Mouse (Mus musculus) gastrocnemius, adult 8-10 months (tissue): ENCODE measurements around the gene Stard13. TPM values are rescaled to one million over a fixed set of nuclear protein-coding genes. Genes with fewer than 3 reads are reported as not detected.

Experiments
- DNase-seq, 2 experiments: peaks; one replicate each; pipeline ENCODE4 v3.0.0; 2022; ENCODE audit warnings: low spot score in 2 of 2
- total RNA-seq, 4 experiments: library from RNA; stranded (reverse); gene quantifications; 2 replicates each; pipeline ENCODE4 v1.2.4; 2022

Gene Stard13
- total RNA-seq, 4 experiments from 2014 or later: 3.7 to 5.8 (median 4.9) TPM

GRCm38 (mm10) chr5:151022939-151023338 is 210.7 kb downstream of the Stard13 start:
- DNase-seq: no peak

GRCm38 (mm10) chr5:151022026-151022425 is 211.6 kb downstream of the Stard13 start:
- no peak for DNase-seq

GRCm38 (mm10) chr5:151020831-151021230 is 212.8 kb downstream of the Stard13 start:
- no peak for DNase-seq

- DNase-seq: no peak
These were observed 213.4 kb downstream of the Stard13 start for GRCm38 (mm10) chr5:151020031-151020820.

GRCm38 (mm10) chr5:151018959-151019358 is 214.7 kb downstream of the Stard13 start:
- DNase-seq: no peak

GRCm38 (mm10) chr5:151018450-151018849 is 215.2 kb downstream of the Stard13 start:
- DNase-seq: no peak

- no peak for DNase-seq
These were observed 229.3 kb downstream of the Stard13 start for GRCm38 (mm10) chr5:151004216-151004755.

GRCm38 (mm10) chr5:151002051-151002450 is 231.6 kb downstream of the Stard13 start:
- DNase-seq: no peak

- no peak for DNase-seq
These were observed 232.5 kb downstream of the Stard13 start for GRCm38 (mm10) chr5:151001111-151001510.

GRCm38 (mm10) chr5:150996586-150996985 is 237.1 kb downstream of the Stard13 start:
- DNase-seq: no peak

GRCm38 (mm10) chr5:150994096-150994495 is 239.5 kb downstream of the Stard13 start:
- DNase-seq: no peak

Other genes starting within 250 kb of the Stard13 start
- gene Gm42906, start 194.3 kb upstream of the Stard13 start, total RNA-seq: 1 to 10 TPM in 2 of 4 experiments, not detected in 2; 1.4 to 1.7 TPM